Mouse (Mus musculus) mouse embryonic stem cell (cell line): ENCODE results near the gene Vsig2.

Experiments
- in situ Hi-C, 2 experiments: fragments of 300-500 bp; cut with MboI; formaldehyde crosslinking; loops; 1 replicate in 1 of 2; 3 replicates in 1 of 2; pipeline ENCODE4 v1.14.3; 2019 to 2020; ENCODE audit warnings: low sequenced_read_pairs in 2 of 2, low pct_unique_long_range_greater_than_20kb in 1 of 2, mixed read lengths in 1 of 2; ENCODE audit not compliant: unreplicated experiment in 1 of 2

The Vsig2 gene

DNA sequence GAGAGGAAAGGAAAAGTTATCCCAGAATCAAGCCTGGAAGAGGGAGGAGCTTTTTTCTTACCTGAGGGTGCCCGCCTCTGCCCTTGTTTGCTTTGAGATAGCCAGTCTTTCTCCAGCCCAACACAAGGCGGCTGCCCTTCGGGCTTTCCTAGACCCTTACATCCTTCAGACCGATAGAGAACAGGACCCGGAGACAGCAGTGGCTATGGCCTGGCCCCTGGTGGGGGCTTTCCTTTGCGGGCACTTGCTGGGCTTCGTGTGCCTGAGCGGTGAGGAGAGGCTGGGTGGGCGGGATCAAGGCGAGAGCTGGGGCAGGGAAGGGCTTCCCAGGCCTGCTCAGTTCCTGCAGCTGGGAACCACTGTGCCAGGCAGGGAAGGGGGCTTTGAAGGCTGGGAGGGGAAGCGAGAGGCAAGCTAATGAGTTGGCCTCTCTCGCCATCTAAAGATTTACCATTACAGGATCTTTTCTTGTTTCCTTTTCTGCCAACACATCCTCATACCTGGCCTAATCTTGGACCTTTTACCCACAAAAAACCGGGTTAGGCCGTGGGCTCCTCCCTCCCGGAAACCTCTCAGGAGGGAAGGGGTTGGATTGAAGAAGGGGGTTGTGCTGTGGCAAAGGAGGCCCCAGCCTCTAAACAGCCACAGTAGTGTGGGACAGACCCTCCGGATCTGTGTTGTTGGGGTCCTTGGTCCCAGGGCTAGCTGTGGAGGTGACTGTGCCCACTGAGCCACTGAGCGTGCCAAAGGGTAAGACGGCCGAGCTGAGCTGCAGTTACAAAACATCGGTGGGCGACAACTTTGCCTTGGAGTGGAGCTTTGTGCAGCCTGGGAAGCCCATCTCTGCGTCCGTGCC, at the start of gene Vsig2:
Vsig2 (plus strand) TSS at position 86 of the 856 bp plus-strand sequence.
- in situ Hi-C loops: no loop called here

- in situ Hi-C loops: no loop called here
These were observed 49.5 kb upstream of the Vsig2 start for GRCm38 (mm10) chr9:37489446-37490120.

- in situ Hi-C loops: no loop called here
These were observed 43.3 kb upstream of the Vsig2 start for GRCm38 (mm10) chr9:37495761-37496160.

GRCm38 (mm10) chr9:37496325-37496724, 42.7 kb upstream of the Vsig2 start:
- in situ Hi-C loops: no loop called here

- in situ Hi-C loops: no loop called here
These were observed 38.9 kb upstream of the Vsig2 start for GRCm38 (mm10) chr9:37500201-37500600.

GRCm38 (mm10) chr9:37501170-37501569, 37.9 kb upstream of the Vsig2 start:
- in situ Hi-C loops: no loop called here

- in situ Hi-C loops: no loop called here
These were observed 34.7 kb upstream of the Vsig2 start for GRCm38 (mm10) chr9:37504348-37504747.

GRCm38 (mm10) chr9:37506023-37506422, 33.0 kb upstream of the Vsig2 start:
- in situ Hi-C loops: no loop called here

DNA sequence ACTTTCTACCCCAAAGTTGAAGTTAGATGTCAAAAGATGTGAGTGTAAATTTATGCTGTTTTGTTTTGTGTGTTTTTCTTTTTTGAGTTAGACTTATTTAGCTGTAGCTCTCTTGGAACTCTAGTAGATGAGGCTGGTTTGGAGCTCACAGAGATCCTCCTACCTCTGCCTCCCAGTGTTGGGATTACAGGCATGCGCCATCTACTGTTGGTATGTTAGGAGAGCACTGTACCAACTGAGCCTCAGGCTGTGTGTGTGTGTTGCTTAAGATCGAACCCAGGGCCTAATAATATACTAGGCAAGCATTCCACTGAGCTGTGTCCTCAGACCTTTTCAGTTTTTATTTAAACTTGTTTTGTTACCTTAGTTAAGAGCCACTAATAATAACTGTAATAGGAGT, 27.0 kb upstream of the Vsig2 start:
- in situ Hi-C loops: no loop called here

DNA sequence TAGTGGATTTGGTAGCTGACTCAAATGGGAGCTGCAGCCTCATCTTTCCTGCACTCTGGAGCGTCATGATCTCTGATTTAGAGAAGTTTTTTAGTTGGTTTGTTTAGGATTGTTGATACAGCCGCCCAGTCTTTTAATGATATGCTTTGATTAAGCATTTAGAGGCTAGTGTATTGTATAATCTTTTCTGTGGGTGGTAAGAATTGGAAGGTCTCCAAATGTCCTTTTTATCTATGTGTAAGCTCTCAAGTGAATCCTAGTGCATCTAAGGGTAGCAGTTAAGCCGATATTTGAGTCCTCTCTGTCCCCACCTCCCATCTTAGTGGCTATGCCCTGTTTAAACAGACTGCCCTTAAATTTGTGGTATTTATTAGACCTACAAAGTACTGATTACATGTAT, 24.6 kb upstream of the Vsig2 start:
- in situ Hi-C loops: no loop called here

DNA sequence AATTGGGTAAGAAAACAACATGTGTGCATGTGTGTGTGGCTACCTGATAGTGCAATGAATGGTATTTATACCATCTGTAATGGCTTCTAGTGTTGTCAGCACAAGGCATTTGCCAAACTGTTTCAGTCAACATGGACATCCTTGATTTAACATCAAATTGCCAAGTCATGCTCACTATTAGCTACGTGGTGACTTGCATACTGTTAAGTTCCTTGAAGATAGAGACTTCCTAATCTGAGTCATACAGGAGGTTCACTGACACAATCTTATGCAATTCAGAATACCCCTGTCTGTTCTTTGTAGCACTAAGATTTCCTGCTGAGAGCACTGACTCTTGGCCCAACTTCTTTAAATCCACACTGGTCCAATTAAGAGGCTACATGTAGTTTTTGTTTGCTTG, 21.6 kb upstream of the Vsig2 start:
- in situ Hi-C loops: no loop called here

DNA sequence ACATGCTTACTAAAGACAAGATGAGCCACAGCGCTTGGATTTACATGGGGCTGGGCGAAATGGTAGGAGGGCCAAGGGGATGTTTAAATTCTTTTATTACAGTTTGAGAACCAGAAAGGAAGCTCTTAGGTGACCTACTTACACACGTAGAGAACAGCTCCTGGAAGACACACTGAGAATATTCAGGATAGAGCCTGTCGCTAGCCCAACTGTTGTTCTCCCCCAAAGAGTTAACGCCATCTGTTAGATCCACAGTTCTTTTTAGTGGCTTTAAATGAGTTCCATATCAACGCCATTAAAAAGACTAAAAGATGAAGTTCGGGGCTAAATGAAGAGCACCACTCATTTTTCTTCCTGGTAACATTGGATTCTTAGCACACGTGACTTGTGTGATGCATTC, 20.1 kb upstream of the Vsig2 start:
- in situ Hi-C loops: no loop called here

- in situ Hi-C loops: no loop called here
These were observed 19.1 kb upstream of the Vsig2 start for GRCm38 (mm10) chr9:37519995-37520394.

- in situ Hi-C loops: no loop called here
These were observed 13.6 kb upstream of the Vsig2 start for GRCm38 (mm10) chr9:37525461-37525860.

DNA sequence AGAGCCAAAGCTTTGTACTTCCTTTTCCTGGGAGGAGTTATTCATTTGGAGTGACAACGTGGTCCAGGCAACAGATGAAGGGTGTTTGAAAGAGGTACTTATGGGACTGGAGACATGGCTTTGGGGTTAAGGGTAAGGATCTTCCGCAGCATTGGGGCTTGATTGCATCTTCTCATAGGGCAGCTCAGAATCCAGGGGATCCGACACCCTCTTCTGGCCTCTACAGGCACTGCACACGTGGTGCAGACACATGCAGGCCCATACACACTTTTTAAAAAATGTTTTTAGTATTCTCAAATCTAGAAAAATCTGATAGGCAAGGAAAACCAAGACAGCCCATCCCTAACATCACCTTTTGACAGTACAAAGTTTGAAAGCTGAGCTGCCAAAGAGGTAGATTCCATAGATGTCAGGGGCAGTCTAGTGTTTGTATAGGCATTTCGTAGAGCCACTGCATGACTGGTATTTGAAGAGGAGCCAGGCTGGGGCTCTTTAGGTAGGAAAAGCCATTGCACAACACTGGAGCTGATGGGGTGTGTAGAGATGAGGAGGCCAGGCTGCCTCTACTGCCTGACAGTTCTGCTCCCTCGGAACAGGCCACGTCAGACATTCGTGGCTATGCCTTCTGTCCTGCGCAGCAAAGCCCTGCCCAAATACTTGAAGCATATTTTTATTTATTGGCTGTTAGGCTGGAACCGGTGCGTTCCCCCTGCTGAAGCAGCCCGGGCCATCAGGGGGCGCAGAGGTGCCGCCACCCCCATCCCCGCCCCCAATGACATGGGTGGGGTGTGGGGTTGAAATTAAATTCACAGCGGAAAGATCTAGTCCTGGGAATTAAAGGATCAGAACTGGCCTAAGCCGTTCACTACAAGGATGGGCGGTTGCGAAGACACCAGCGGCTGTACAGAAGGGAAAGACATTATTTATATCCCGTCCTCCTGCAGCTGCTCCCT, 12.3 kb upstream of the Vsig2 start:
- in situ Hi-C loops: no loop called here

DNA sequence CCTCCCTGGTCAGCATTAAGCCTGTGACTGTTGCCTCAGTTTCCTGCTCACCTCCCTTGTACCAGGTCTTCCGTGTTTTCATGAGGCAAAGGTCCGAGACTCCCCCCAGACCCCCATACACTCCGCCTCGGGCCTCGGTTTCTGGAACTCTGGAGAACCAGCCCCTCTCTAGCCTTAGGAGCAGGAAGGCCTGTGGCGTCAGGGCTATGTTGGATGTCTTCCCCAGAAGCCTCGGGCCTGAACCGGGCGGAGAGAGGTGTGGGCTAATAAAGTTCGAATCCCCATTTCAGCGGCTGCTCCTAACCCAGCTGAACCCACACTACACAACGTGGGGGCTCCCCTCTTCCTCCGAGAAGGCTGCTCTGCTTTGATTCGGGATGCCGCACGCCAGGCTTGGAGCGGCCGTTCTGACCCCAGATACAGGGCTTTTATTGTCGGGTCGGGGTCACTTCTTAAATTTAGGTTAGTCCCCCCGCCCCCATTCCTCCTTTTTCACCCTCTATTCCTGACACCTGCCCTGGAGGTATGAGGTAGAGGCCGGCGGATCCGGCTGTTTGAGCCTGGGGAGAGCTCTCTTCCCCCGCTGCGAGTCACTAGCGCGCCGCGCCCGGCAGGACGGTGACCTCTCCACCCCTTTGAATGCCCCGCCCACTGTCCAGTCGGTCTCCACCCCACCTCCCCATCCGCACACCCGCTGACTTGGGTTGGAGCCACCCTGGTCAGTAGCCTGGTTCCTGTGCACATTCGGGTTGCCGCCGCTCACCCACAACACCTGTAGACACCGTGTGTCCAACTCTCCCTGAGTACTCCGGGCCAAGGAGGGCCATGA, 11.4 kb upstream of the Vsig2 start, which contains the start of gene Esam:
Esam (plus strand) TSS at position 683 of the 829 bp plus-strand sequence.
- in situ Hi-C loops: no loop called here

DNA sequence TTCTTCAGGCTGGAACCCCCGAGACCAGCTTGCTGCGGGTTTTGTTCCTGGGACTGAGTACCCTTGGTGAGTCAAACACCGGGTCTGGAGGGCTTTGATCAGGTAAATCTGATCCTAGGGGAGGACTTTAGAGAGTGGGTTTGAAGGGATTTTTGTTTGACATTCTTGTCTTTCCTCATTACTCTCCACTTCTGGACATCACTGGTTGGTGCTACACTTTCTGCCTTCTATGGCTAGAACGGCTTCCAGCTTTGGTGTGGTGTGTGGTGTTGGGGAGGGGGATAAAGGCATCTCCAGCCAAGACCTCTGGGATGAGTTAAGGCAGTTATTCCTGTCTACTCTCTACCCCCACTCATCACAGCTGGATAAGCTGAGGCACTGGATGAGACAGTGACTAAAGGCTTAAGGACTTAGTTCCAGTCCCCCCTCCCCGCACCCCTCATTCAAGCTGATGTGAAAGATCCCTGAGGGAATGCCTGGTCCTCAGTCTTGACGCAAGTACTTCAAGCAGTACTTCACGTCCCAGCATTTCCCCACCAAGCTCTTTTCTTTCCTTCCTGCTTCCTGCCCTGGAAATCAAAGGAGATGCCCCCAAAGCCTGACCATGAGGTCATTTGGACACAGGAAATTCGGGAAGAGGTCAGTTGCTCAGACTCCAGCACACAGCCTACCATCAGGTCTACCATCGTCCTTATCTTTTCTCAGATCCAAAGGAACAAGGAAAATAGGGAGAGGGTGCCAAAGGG, 10.7 kb upstream of the Vsig2 start:
- in situ Hi-C loops: no loop called here
